Mouse (Mus musculus) frontal cortex, adult 2 months (tissue): ENCODE data around the gene Lta. TPM values are rescaled to one million over a fixed set of nuclear protein-coding genes. Genes with fewer than 3 reads are reported as not detected.

Experiments
- DNase-seq, 2 experiments: peaks; one replicate each; pipeline ENCODE4 v3.0.0; 2022; ENCODE audit warnings: low spot score in 1 of 2; ENCODE audit errors: extremely low spot score in 1 of 2
- polyA plus RNA-seq: library from polyadenylated mRNA; depleted of rRNA; stranded (reverse); fragments of >200 nt; gene quantifications from 2 replicates; pipeline ENCODE4 v1.2.3, GENCODE M21; 2012; rRNA removed

Gene Lta
- polyA plus RNA-seq: 0.06 and 0.17 TPM in 2 replicates

GRCm38 (mm10) chr17:35204494-35205379, at the start of gene Lta:
Lta (minus strand) TSS chr17:35205351.
- no peak for DNase-seq

GRCm38 (mm10) chr17:35254241-35255098, 49.3 kb upstream of the Lta start:
- DNase-seq: peak in 1 of 2 experiments; percentile 68

- DNase-seq: no peak
Observed at GRCm38 (mm10) chr17:35253293-35254093, 48.3 kb upstream of the Lta start.

GRCm38 (mm10) chr17:35252619-35253292, 47.6 kb upstream of the Lta start:
- DNase-seq: no peak

- DNase-seq: no peak
Observed at GRCm38 (mm10) chr17:35251981-35252380, 46.8 kb upstream of the Lta start.

GRCm38 (mm10) chr17:35251162-35251719, 46.1 kb upstream of the Lta start:
- no peak for DNase-seq

GRCm38 (mm10) chr17:35250348-35251120, 45.4 kb upstream of the Lta start:
- DNase-seq: no peak

- DNase-seq: no peak
Observed at GRCm38 (mm10) chr17:35249451-35250197, 44.5 kb upstream of the Lta start.

- DNase-seq: no peak
Observed at GRCm38 (mm10) chr17:35248986-35249385, 43.8 kb upstream of the Lta start.

- DNase-seq: no peak
Observed at GRCm38 (mm10) chr17:35247144-35247543, 42.0 kb upstream of the Lta start.

GRCm38 (mm10) chr17:35245731-35246623, 40.8 kb upstream of the Lta start:
- peak in 1 of 2 experiments; percentile 53 for DNase-seq

GRCm38 (mm10) chr17:35244999-35245398, 39.8 kb upstream of the Lta start:
- no peak for DNase-seq

GRCm38 (mm10) chr17:35243086-35243485, 37.9 kb upstream of the Lta start:
- peak in 1 of 2 experiments; percentile 59 for DNase-seq

- peak in 1 of 2 experiments; percentile 65 for DNase-seq
Observed at GRCm38 (mm10) chr17:35242015-35242941, 37.1 kb upstream of the Lta start.

GRCm38 (mm10) chr17:35241305-35242014, 36.3 kb upstream of the Lta start, which contains the start of gene Ddx39b:
Ddx39b (plus strand) TSS chr17:35241746.
- DNase-seq: peak; percentile 95 to 96
